Mouse (Mus musculus) central nervous system, embryonic 11.5 days (tissue): ENCODE measurements around the gene Sqor. TPM values are rescaled to one million over a fixed set of nuclear protein-coding genes. Genes with fewer than 3 reads are reported as not detected.

Source experiments
- polyA plus RNA-seq: library from polyadenylated mRNA; depleted of rRNA; stranded (reverse); fragments of >200 nt; gene quantifications from 2 replicates; pipeline ENCODE4 v1.2.3, GENCODE M21; 2012; rRNA removed

The Sqor gene
- polyA plus RNA-seq, result 1.9 and 2.0 TPM in 2 replicates

DNA sequence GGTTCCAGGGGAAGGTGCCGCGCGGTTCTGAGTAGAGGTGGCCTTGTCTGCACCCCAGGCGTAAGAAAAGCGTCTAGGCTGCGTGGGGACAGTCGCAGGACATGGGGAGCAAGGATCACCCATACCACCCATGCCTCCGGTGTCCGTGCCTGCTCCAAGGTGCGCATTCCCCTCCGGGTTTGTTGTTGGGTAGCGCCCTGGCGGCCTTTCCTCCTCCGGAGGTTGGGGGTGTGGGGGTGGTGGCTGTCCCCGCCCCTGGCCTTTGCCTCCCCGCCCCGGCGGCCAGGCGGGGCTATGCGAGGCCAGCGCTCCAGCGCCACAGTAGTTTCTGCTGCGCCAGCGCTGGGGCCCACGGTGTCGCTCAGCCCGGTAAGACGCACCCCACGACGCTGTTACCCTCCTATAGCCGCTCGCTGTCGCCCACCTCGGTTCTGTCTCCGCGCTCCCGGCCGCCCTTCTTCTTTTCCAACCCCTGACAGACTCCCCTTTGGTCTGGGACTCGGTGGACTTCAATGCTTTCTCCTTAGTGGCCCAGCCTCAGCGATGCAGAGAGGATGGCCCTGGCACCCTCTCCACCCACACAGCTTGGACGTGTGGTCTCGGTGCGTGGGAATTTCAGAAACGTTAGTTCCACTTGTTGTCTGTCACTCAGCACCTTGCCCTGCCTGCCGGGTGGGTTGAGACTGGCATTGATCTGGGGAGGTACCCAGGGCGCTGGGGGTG is at the start of gene Sqor:
TSS of gene Sqor (plus strand) at position 167 of the 723 bp plus-strand sequence.

DNA sequence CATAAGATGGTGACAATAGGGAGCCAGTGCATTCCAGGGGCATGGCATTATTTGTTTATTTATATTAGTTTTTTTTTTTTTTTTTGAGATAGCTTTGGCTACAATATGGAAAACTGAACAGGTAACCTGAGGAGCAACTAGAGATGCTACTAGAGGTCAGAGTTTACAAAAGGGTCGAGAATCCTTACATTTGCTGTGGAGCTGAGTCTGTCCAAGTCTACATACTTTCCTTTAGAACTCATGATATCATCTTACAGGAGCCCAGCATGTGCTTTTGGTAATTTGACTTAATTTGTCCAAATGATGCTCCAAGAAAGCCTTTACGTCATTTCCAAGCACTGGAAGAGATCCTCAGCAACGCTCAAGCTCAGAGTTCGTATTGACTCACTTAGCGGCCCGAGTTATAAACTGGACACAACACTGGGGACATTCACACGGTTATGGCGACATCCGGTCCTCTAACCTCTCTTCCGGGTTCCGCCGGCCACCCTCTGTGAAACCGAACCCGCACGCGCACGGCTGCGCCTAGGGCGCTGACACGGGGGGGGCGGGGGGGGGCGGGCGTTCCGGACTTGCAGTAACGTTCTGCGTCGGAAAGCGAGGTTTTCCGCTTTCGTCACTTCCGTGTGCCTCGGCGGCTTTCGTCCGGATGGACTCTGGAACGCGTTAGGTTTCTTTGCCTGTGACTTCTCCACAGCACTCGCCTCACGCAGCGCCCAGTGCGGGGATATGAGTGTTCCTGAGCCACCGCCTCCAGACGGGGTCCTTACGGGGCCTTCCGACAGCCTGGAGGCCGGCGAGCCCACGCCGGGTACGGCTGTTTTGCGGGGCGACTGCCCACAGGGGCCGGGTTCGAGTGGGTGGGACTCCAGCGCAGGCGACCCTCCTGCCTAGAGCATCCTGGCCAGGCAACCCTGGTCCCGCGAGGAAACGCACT is 26.9 kb upstream of the Sqor start, which contains the start of gene Bloc1s6:
TSS of gene Bloc1s6 (plus strand) at position 610 of the 937 bp plus-strand sequence.

Other genes starting within 250 kb of the Sqor start
- 8.5 and 13.8 TPM in 2 replicates for gene Gatm, start 153.9 kb upstream of the Sqor start, polyA plus RNA-seq
- 0.35 and 0.41 TPM in 2 replicates for gene AA467197, start 128.3 kb upstream of the Sqor start, polyA plus RNA-seq
- gene Slc30a4, start 62.6 kb upstream of the Sqor start, polyA plus RNA-seq, result 5.8 and 10.9 TPM in 2 replicates
- gene Bloc1s6, start 26.7 kb upstream of the Sqor start, polyA plus RNA-seq, result 33.2 and 50.7 TPM in 2 replicates